Mouse (Mus musculus): ENCODE data around the gene Sec24c.
A peak's percentile ranks its signal among the peaks of the same experiment; 100 is the strongest.
"Not testable (repeated sequence)": the region's sequence is repeated elsewhere in the genome, so short reads cannot be mapped to it uniquely, and the experiment has no call there.

The Sec24c gene

DNA sequence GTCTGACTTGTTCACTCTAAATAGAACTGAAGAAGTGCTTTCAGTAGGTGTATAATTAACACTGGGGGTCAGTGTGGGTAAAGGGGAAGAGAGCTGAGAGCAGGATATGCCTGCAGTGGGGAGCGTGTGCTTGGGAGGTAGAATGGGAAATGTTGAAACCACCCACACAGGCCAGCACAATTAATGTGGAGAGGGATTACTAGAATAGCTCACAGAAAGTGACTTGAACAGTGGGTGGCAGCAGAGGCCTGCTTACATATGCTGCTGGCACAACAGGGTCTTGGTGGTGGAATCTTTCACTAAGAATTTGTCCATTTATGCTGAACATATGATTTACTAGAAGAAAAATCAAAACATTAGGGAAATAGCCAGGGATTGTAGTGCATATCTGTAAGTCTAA, 22.9 kb downstream of the Sec24c start:
- peak; percentile 92 for DNase-seq (ENCODE audit: low read depth, low spot score)

DNA sequence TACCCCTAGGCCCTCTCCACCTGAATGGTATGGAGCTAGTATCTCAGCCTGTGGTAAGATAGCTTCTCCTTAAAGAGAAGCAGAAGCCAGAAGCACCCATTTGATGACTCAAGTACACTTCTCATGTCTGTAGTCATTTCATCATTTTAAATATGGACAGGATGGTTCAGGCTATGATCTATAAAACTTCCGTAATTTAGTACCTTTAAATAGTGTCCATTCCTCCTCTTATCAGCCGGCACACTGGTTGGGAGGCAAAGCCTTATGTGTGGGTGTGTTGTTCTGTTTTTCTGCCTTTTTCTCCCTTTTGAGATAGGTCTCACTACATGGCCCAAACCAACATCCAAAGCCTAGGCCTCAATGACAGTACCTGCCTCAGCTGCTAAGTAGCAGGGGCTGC, 24.4 kb downstream of the Sec24c start:
- no peak for DNase-seq (ENCODE audit: low read depth, low spot score)

DNA sequence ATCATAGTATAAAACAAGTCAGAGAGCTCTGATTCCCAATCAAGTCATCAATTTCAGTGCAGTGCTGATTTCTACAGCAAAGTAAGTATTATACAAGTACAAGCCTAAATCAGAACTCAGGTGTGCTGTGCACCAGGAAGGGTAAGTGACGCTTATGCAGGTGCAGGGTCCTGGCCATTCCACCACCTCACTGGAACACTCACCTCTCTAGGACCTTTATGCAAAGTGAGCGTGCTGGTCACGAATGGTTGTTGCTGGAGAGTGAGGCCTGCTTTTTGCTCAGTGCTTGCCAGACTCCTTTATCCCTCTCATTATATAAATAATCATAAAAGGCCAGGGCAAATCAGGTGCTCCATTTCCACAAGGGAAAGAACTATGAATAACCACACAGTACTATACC, 26.3 kb downstream of the Sec24c start:
- DNase-seq (ENCODE audit: low read depth, low spot score): no peak

DNA sequence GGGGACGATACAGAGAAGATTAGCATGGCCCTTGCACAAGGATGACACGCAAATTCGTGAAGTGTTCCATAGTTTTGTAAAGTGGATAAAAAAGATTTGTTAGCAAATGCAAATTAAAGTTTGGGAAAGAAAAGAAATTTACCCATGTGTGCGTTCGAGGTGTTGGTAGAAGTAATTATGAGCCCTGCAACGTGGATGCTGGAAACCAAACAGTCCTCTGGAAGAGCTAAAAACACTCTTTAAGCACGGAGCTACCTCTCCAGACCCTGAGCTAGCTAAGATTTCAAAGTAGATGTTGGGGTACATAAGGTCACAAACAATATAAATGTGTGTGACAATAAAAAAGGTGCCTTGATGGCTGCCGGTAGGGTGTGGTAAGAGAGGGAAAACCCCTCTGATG, 27.4 kb downstream of the Sec24c start:
- no peak for DNase-seq (ENCODE audit: low read depth, low spot score)

DNA sequence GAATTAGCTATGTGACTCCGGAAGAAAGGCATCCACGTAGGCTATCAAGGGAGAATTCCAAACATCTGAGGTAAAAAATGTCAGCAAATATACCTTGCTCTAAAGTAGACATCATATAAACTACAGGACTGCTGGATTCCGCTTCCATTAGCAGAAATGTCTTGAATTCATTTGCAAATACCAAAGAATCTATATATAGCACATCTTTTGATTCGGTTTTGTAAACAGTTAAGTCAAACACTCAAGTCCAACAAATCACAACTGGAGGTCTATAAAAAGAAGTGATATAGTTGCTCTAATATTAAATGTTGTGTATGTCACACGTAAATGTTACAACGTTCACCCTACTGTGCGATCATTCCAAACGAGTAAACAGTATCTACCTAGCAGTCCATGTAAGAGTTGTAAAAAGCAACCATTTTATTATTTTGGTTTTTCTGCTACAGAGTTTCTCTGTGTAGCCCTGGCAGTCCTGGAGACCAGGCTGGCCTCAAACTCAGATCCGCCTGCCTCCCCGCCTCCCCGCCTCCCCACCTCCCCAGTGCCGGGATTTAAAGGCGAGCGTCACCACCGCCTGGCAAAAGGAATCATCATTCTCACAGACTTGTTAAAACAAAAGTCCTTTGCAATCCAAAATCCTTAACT, 28.1 kb downstream of the Sec24c start:
- no peak for DNase-seq (ENCODE audit: low read depth, low spot score)

DNA sequence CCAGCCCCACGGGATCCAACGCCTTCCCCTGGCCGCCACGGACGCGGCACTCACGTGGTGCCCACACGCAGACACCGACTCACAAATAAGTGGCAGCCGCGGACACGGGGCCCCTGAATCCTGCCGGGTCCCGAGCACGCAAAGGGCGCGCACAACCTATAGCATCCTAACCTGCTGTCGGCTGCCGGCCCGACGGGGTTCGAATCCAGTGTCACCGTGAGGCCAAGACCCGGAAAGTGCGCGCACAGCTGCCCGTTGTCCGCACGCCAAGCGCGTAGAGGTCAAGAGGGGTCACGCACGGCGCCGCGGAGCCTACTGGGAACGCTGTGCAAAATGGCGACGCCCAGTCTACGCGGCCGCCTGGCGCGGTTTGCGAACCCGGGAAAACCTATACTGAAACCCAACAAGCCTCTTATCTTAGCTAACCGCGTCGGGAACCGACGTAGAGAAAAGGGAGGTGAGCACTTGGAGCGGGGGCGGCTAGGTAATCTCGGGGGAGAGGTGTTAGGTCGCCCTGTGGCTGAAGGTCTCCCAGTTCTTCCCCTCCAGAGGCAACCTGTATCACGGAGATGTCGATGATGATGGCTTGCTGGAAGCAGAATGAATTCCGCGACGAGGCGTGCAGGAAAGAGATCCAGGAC, 28.8 kb downstream of the Sec24c start, which contains the start of gene Chchd1:
TSS of gene Chchd1 (plus strand) at position 266 of the 641 bp plus-strand sequence.
- peak; percentile 94 for DNase-seq (ENCODE audit: low read depth, low spot score)

DNA sequence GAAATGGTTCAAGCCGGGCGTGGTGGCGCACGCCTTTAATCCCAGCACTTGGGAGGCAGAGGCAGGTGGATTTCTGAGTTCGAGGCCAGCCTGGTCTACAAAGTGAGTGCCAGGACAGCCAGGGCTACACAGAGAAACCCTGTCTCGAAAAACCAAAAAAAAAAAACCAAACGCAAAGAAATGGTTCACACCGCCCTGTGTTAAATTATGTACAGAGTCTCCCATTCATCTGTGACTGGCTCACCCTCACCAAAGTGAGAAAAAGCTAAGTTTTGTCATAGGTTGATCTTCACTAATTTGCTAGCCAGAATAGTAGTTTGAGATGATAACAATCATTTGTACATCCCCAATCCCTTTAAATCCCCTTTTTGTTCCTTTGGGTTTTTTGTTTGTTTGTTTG, 29.4 kb downstream of the Sec24c start:
- DNase-seq (ENCODE audit: low read depth, low spot score): not testable (repeated sequence)

DNA sequence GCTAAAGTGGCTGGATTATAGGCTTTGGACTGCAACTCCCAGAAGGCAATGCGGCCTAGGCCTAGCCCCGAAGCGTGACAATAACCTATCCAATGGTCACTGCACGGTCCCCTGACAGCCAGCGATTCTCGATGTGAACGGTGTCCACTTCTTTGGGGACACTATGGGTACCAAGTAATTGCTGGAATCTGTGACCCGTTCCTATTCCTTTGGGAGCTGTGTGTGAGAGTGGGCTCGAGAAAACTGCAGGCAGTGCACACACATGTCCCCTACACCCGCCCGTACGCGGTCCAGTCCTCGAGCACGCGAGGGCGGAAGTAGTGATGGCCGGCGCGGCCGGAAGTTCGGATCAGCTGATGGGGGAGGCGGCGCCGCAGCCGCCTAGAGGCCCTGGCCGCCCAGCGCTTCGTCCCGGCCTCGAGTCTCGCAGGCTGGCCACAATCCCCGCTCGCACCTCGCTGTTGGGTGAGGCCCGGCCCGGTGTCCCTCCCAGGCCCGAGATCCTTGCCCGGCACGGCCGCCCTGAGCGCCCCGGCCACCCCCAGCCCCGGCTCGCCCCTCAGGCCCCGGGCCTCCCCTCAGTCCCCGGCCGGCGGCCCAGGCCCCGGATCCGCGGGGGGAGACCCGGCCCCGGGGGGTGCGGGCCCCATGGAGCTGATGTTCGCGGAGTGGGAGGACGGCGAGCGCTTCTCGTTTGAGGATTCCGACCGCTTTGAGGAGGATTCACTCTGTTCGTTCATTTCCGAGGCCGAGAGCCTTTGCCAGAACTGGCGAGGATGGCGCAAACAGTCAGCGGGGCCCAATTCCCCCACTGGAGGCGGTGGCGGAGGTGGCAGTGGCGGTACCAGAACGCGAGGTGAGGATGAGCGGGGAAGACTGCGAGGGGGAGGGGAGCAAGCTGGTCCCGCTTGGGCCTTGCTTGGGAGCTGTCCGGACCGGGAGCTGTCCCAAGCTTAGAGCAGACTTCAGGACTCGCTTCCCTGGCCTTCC, 33.4 kb downstream of the Sec24c start, which contains the start of gene Zswim8:
TSS of gene Zswim8 (plus strand) at position 352 of the 990 bp plus-strand sequence.
- peak; percentile 97 for DNase-seq (ENCODE audit: low read depth, low spot score)

DNA sequence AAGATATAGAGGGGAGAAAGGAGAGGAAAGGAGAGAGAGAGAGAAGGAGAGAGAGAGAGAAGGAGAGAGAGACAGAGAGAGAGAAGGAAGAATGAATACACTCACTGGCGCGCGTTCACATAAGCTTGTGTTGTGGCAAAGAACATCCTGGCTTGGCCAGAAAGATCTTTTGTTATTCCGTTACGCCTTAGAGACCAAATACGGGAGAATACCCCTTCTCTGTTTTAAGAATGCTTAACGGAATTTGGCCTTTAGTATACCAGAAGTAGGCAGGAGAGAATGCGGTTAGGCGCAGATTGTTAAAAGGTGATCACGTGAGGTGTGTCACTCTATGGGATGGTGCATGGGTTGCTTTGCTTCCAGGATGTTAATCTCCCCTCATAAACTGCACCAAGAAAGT, 34.1 kb downstream of the Sec24c start:
- no peak for DNase-seq (ENCODE audit: low read depth, low spot score)

DNA sequence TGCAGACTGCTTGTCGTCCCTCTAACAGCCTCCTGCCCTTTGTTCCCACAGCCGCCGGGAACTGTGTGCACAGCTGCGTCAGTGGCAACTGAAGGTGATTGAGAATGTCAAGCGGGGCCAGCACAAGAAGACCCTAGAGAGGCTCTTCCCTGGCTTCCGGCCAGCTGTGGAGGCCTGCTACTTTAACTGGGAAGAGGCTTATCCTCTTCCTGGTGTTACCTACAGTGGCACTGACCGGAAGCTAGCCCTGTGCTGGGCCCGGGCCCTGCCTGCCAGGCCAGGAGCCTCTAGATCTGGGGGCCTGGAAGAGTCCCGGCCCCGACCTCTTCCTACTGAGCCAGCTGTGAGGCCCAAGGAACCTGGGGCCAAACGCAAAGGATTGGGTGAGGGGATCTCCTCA, 39.7 kb downstream of the Sec24c start:
- DNase-seq (ENCODE audit: low read depth, low spot score): no peak

DNA sequence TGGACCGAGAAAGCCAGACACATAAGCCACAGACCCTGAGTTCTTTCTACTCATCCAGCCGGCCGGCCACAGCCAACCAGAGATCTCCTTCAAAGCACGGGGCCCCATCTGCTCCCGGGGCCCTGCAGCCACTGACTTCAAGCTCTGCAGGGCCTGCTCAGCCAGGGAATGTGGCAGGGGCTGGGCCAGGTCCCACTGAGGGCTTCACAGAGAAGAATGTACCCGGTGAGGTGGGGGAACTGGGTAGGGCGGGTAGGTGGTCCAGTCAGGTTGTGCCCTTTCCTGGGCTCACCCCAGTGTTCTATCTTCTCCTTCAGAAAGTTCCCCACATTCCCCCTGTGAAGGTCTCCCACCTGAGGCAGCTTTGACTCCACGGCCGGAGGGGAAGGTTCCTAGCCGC, 44.3 kb downstream of the Sec24c start:
- no peak for DNase-seq (ENCODE audit: low read depth, low spot score)

DNA sequence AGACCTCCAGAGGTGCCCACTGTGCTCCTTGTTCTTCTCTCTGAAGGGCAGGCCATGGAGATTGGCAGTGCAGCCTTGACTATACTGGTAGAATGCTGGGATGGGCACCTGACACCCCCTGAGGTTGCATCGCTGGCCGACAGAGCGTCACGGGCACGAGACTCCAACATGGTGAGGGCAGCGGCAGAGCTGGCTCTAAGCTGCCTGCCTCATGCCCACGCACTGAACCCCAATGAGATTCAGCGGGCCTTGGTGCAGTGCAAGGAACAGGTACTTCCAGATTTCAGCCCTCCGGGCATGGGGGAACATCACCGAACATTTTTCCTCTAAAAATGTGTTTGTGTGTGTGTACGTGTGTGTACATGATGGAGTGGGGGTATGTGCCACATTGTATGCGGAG, 45.7 kb downstream of the Sec24c start:
- DNase-seq (ENCODE audit: low read depth, low spot score): no peak

DNA sequence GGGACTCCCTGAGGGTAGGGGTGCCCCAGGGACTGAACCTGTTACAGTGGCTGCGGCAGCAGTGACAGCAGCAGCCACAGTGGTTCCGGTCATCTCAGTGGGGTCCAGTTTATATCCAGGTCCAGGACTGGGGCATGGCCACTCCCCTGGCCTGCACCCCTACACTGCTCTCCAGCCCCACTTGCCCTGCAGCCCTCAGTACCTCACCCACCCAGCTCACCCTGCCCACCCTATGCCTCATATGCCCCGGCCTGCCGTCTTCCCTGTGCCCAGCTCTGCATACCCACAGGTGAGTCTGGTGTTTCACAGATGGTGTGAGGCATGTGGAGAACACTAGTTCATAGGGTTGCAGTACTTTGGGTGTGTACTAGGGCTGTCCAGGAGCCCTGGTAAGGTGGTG, 47.3 kb downstream of the Sec24c start:
- DNase-seq (ENCODE audit: low read depth, low spot score): no peak

DNA sequence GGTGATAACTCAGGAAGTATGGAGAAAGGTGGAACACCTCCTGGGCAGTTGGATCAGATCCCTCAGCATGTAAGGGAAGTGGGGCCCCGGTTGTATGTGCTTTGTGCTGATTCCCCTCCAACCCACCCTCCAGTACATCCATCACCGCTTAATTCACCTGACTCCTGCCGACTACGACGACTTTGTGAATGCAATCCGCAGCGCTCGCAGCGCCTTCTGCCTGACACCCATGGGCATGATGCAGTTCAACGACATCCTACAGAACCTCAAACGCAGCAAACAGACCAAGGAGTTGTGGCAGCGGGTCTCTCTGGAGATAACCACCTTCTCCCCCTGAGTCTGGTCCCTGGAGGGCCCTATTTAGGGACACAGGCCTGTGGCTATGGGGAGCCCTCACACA, 48.9 kb downstream of the Sec24c start:
- no peak for DNase-seq (ENCODE audit: low read depth, low spot score)

DNA sequence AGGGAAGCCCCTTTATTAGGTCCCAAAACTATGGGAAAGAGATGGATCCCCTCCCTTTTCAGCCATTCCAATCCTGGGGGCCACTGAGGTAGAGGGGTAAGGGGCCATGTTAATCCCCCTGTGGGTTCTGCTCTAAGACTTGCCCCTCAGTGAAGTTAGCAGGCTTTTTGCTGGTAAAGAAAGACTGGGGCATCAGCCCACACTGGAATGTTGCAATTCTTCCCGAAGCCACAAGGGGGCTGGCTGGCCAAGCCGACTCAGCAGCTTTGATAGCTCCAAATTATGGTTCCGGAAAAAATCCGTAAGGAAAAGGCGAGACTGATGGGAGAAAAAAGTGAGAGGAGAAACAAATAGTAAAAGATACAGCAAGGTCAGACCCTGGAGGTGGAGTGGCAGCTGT, 49.9 kb downstream of the Sec24c start:
- DNase-seq (ENCODE audit: low read depth, low spot score): peak; percentile 80

DNA sequence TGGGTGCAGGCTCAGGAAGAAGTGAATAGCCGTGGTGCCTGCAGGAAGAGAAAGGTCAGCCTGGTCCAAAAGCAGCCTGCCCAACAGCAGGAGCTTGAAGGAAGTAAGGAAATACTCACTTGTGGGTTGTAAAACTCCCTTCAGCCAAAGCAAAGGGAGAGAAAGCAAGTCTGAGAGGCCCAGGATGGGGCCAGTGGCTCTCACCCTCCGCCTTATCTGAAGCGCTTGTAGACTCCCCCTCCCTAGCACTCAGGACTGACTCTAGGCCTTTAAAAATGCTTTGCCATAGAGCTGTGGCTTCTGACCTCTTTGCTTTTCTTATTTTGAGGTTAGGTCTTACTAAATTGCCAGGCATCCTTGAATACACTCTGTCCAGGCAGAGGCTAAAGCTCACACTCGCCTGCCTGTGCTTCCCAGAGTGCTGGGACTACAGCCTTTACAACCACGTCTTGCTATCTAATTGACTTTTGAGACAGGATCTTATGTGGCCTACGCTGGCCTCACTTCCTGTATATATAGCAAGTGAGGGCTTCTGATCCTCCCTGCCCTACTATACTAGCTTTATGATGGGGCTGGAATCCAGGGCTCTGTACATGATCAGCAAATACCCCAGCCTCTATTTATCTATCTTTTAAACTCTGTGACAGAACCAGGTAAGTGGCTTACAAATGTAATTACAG, 51.7 kb downstream of the Sec24c start:
- no peak for DNase-seq (ENCODE audit: low read depth, low spot score)

DNA sequence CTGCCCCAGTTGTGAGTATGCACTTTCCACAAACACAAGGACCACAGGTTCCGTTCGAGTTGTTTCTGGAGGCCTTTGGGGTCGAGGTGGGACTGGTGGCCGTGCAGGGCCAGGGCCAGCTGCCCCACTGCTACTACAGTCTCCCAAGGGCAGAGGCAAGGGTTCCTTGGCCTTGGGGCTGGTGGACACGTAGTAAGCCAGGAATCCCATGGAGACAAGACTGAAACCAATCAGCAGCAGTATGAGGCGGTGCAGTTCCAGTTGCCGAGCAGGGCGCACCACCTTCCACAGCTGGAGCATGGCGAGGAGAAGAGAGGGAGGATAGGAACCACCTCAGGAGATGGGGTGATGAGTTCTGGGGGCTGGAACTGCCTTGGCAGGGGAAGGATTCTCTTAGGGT, 55.8 kb downstream of the Sec24c start:
- DNase-seq (ENCODE audit: low read depth, low spot score): no peak

DNA sequence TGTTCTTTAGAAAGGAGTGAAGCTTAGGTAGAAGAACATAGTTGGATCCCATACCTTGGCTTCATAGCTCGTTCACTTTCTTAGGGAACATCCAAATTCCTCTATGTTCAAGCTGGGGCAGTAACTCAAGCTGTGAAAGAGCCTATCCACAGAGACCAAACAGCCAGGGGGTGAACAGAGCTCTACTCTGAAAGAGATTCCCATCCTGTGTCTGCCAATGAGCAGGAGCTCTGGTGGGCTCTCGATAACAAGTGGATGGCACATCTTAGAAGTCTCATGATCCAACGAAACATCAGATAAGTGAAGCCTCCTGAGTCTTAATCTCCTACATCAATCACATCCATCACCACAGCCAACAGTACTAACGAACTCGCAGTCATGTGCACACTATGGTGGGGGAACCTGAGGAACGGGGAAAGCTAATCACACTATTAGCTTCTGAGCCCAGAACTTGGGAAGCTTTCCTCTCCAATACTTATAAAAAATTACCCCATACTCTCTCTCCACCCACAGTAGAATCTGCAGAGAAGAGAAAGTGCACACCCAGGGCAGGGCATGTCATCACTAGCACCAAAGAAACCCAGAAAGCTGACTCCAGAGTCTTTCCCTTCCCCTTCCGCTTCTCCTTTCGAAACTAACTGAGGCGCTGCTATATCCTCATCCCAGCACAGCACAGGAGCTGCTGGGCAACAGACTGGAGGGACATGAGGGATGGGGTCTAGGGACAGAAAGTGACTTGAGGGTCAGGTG, 56.9 kb downstream of the Sec24c start:
- no peak for DNase-seq (ENCODE audit: low read depth, low spot score)

DNA sequence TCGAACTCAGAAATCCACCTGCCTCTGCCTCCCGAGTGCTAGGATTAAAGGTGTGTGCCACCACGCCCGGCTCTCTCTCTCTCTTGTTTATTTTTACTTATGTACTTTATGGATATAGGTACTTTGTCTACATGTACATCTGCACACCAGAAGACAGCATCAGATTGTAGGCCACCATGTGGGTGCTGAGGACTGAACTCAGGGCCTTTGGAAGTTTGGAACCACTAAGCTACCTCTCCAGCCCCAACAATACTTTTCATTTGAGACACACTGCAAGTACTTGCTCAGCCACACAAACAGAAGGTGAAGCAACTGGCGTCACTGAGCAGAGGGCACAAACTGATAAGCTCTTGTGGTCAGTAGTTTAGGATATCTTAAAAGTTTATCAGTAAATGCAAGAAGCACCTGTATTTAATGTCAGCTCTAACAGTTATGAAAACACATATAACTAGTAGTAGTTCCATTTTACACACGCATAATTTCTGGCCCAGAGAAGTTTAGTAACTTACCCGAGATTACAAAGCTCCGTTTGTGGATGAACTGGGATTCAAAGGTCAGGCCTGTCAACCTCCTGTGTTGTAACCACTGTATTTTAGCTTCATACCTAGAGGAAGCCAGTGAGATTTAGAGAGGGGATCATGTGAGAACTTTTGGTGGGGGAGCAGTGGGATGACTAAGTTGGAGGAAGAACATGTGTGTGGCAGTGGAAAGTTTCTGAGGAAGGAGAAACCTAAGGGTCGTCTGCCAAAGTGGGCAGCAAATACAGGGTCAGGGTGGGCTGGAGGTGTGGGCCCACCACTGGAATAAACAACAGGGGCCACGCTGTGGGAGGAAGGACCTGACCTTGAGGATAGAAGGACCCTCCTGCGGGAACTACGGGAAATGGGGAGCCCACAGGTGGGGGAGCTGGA, 59.2 kb downstream of the Sec24c start:
- DNase-seq (ENCODE audit: low read depth, low spot score): peak; percentile 41
